ENCODE assay signal across 24 mouse cellular contexts in genomic region chr7:118443895-118444485, GRCm38 (mm10). TPM values are rescaled to one million over a fixed set of nuclear protein-coding genes. Genes with fewer than 3 reads are reported as not detected.
DNase-seq lines count a peak whose midpoint lies in the region; ATAC-seq and TF ChIP-seq lines count a peak whose summit lies in the region.
"Had no signal": no experiment of that assay in that cellular context is flagged by ENCODE, and none has a peak within 500 bp of the region (broad histone marks: within the 10 kb centered on the region; RNA-seq: fewer than 3 reads in every experiment).

No protein-coding gene starts in this region.

- H3K9ac ChIP-seq in embryonic facial prominence, embryonic 14.5 days (ENCODE audit: low read depth, low read length) = no peak overlapping the region
- H3K9ac ChIP-seq: forebrain, embryonic 12.5 days; forebrain, embryonic 15.5 days; hindbrain, embryonic 14.5 days had no signal

- WGBS in embryonic facial prominence, embryonic 14.5 days = 31% methylated on average over 7 of the region's 7 CpGs
- WGBS in embryonic facial prominence, embryonic 10.5 days = 46% methylated on average over 7 of the region's 7 CpGs

- H3K4me1 ChIP-seq in embryonic facial prominence, embryonic 14.5 days (ENCODE audit: control insufficient read depth, insufficient read depth, low read length) = peaks cover 4% of the 10 kb centered on the region
- peaks cover 38% of the 10 kb centered on the region for H3K4me1 ChIP-seq in embryonic facial prominence, embryonic 10.5 days

- DNase-seq in embryonic facial prominence, embryonic 14.5 days (ENCODE audit: low spot score) = no peak
- DNase-seq in embryonic facial prominence, embryonic 10.5 days (ENCODE audit: low spot score) = no peak
- DNase-seq in layer of hippocampus, adult 2 months (ENCODE audit: low spot score in 2 of 2) = no peak
- DNase-seq in layer of hippocampus, adult 9-10 months (ENCODE audit: low spot score) = no peak
- DNase-seq in MN1 (ENCODE audit: low spot score) = peak; percentile 44
- DNase-seq in cerebellum, adult 11 months = no peak
- DNase-seq in kidney, adult 18-20 months = no peak
- DNase-seq: adrenal gland, postnatal 10 days; adrenal gland, postnatal 36 days; cerebellum, adult 8-10 months; cerebellum, postnatal 36 days; embryo, embryonic 11 days; gastrocnemius, postnatal 25 days; heart, postnatal 4 days had no signal

- no peak for TF ChIP-seq CTCF in layer of hippocampus, adult 2 months (conservative IDR thresholded peaks at IDR 0.05)

- peaks cover 25% of the 10 kb centered on the region for H3K27me3 ChIP-seq in embryonic facial prominence, embryonic 14.5 days (replicated peaks; ENCODE audit: control insufficient read depth, insufficient read depth, low read length)
- peaks cover 70% of the 10 kb centered on the region for H3K27me3 ChIP-seq in embryonic facial prominence, embryonic 10.5 days (replicated peaks; ENCODE audit: low read depth, poor library complexity, severe bottlenecking)
- H3K27me3 ChIP-seq: forebrain, embryonic 15.5 days had no signal

- no peaks in the 10 kb centered on the region for H3K36me3 ChIP-seq in embryonic facial prominence, embryonic 14.5 days (ENCODE audit: control insufficient read depth, insufficient read depth, low read length)
- H3K36me3 ChIP-seq in embryonic facial prominence, embryonic 10.5 days (replicated peaks) = no peaks in the 10 kb centered on the region
- H3K36me3 ChIP-seq: forebrain, embryonic 12.5 days; forebrain, embryonic 15.5 days had no signal

- no peak for ATAC-seq in embryonic facial prominence, embryonic 14.5 days (ENCODE audit: low read depth)
- ATAC-seq: activated CD4-positive, CD25-positive, alpha-beta regulatory T cell, adult 4 months; forebrain, embryonic 15.5 days; inflammation-experienced regulatory T-cells, adult 6 months; intestine, embryonic 16.5 days had no signal

- H3K4me3 ChIP-seq in embryonic facial prominence, embryonic 14.5 days (ENCODE audit: low read depth, low read length) = no peak overlapping the region
- no peak overlapping the region for H3K4me3 ChIP-seq in embryonic facial prominence, embryonic 10.5 days
- peak overlapping the region; percentile 57; the same call in 1 of the 2 replicates for H3K4me3 ChIP-seq in layer of hippocampus, adult 2 months
- H3K4me3 ChIP-seq: erythroblast, embryonic 14.5 days; forebrain, embryonic 12.5 days; forebrain, embryonic 15.5 days; heart, adult 2 months had no signal

- no peaks in the 10 kb centered on the region for H3K9me3 ChIP-seq in embryonic facial prominence, embryonic 14.5 days (ENCODE audit: control insufficient read depth, low read length)
- H3K9me3 ChIP-seq in embryonic facial prominence, embryonic 10.5 days = no peaks in the 10 kb centered on the region
- H3K9me3 ChIP-seq: forebrain, embryonic 12.5 days; forebrain, embryonic 15.5 days had no signal

- 0 out of 2 replicates have a peak overlapping the region, but pooled peaks have one; percentile 26 for H3K4me2 ChIP-seq in embryonic facial prominence, embryonic 14.5 days (ENCODE audit: low read depth, low read length)

- H3K27ac ChIP-seq in embryonic facial prominence, embryonic 14.5 days (replicated peaks; ENCODE audit: low read depth, low read length) = no peak overlapping the region
- no peak overlapping the region for H3K27ac ChIP-seq in embryonic facial prominence, embryonic 10.5 days (replicated peaks)
- peak overlapping the region; percentile 94 for H3K27ac ChIP-seq in layer of hippocampus, adult 2 months
- H3K27ac ChIP-seq: forebrain, embryonic 12.5 days; forebrain, embryonic 15.5 days; heart, adult 2 months; hindbrain, embryonic 14.5 days; hindbrain, postnatal 0 days had no signal

RNA-seq across cellular contexts. Expression of gene Syt17, which starts 4.0 kb away (rescaled TPM):
- polyA plus RNA-seq in embryonic facial prominence, embryonic 14.5 days (2014; fragmentation: Nextera tagmentation; extraction: Ambion mirVana) = 2.9 and 3.1 TPM in 2 replicates
- 1.7 and 1.9 TPM in 2 replicates for polyA plus RNA-seq in embryonic facial prominence, embryonic 10.5 days (2016; fragmentation: Nextera tagmentation; extraction: Ambion mirVana)
- 10 to 100 TPM; 96.0 to 98.3 TPM for total RNA-seq in layer of hippocampus, adult 2 months (2021)
- total RNA-seq: MEL had no signal

RNA-seq across cellular contexts. Expression of gene Itpripl2, which starts 47.8 kb away (rescaled TPM):
- 5.0 TPM in 2 replicates for polyA plus RNA-seq in embryonic facial prominence, embryonic 14.5 days (2014; fragmentation: Nextera tagmentation; extraction: Ambion mirVana)
- 1.3 and 1.6 TPM in 2 replicates for polyA plus RNA-seq in embryonic facial prominence, embryonic 10.5 days (2016; fragmentation: Nextera tagmentation; extraction: Ambion mirVana)
- total RNA-seq in layer of hippocampus, adult 2 months (2021) = 1 to 10 TPM; 3.1 to 3.8 TPM
- polyA plus RNA-seq: erythroblast, embryonic 14.5 days had no signal
